Mouse (Mus musculus): Measurements from ENCODE around the gene Arid3a. TPM values are rescaled to one million over a fixed set of nuclear protein-coding genes. Genes with fewer than 3 reads are reported as not detected.
A peak's percentile ranks its signal among the peaks of the same experiment; 100 is the strongest.

Gene Arid3a
- polyA plus RNA-seq, 1 experiment from 2014 or later, result 7.0 TPM

DNA sequence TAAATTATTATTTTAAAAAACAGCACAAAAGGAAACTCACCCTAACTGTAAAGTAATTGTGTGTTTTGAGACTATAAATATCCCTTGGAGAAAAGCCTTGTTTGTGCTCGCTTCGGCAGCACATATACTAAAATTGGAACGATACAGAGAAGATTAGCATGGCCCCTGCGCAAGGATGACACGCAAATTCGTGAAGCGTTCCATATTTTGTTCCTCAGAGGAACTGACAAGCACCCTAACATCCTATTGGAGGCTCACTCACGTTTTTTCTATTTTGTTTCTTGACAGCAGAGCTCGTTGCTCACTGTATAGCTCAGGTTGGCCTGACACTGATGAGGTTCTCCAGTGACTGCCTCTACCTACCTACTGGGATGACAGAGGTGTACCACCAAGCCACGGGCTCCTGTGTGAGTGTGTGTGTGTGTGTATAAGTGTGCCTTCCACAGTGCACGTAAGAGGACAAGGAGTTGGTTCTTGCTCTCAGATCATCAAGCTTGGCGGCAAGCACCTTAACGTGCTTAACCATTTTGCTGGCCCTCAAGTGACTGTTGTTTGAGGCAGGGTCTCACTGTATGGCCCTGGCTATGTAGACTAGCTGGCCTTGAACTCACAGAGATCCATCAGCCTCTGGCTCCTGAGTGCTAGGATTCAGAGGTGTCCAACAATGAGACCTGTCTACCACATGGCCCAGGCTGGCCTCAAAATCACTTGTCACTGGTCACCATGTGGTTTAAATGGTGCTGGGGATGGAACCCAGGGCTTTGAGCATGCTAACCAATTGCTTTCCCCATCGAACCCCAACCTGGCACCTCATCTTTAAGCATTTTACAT is 17.5 kb upstream of the Arid3a start:
- Histone ChIP-seq H3K4me3 (replicated peaks) (peak overlapping the region; percentile 91), H3K27me3 (no peaks in the 10 kb centered on the region)
- peak; percentile 72 for ATAC-seq (ENCODE audit: insufficient number of reproducible peaks, low FRiP score, low TSS enrichment, low read depth)

DNA sequence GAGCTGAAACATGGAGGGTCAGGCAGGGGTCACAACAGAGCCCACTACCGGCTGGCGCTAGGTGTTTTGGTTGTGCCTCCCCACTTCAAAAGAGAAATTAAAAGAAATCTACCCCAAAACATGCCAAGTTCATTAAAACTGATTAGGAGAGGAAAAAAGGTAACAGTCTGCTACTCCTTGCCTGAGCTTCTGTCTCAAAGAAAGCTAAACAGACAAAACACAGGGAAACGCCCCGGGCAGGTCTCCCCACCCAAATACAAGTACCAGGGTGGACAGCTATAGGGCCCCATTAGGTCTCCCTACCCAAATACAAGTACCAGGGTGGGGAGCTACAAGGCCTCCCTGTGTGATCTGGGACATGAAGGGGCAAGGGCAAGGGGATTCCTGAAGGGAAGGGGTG is 16.3 kb upstream of the Arid3a start, which contains the start of gene Gm26602:
Gene Gm26602 (plus strand): TSS at position 301 of the 400 bp plus-strand sequence.
- no peak within 1 kb of the TSS for H3K4me2 ChIP-seq (replicated peaks)
- peaks cover 40% of the 10 kb centered on the region for H3K4me1 ChIP-seq
- H3K27ac ChIP-seq (replicated peaks), result peak within 1 kb of the TSS; percentile 99
- no peaks in the 10 kb centered on the region for H3K9me3 ChIP-seq (replicated peaks)
- no peak within 1 kb of the TSS for H3K9ac ChIP-seq
- 92% methylated on average over 4 of the region's 4 CpGs for WGBS
- no peak for ATAC-seq (ENCODE audit: insufficient number of reproducible peaks, low FRiP score, low TSS enrichment, low read depth)
- no peaks in the 10 kb centered on the region for H3K27me3 ChIP-seq
- H3K4me3 ChIP-seq (replicated peaks), result no peak within 1 kb of the TSS
- peaks cover 32% of the 10 kb centered on the region for H3K36me3 ChIP-seq

More for the DNA sequence above, 17.5 kb upstream of the Arid3a start:
- Histone ChIP-seq H3K36me3 (peaks cover 45% of the 10 kb centered on the region), H3K4me1 (peaks cover 27% of the 10 kb centered on the region), H3K4me2 (replicated peaks) (peak overlapping the region; percentile 46), H3K27ac (replicated peaks) (peak overlapping the region; percentile 99), H3K9me3 (replicated peaks) (no peaks in the 10 kb centered on the region), H3K9ac (no peak overlapping the region)
- WGBS, result 23% methylated on average over 14 of the region's 14 CpGs

DNA sequence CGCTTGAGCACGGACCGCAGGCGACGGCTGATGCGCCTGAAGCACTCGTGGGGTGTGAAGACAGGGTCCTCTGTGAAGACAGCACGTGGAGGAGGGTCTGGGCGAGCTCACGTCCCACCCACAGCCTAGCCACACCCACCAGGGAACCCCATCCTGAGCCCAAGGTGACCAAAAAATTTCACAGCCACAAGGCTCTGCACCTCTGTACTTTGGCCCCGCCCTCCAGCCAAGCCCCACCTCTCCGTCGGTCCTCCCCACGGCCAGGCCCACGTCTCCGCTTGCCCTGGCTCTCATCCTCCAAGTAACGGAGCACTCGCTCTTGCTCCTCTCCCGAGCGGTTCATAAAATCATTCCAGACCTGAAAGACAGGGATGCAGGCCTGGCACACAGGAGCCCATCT is 14.4 kb upstream of the Arid3a start:
- Histone ChIP-seq H3K4me1 (peaks cover 49% of the 10 kb centered on the region), H3K4me3 (replicated peaks) (no peak overlapping the region), H3K9ac (no peak overlapping the region), H3K27me3 (peaks cover under 1% of the 10 kb centered on the region; the same call in 1 of the 2 replicates), H3K27ac (replicated peaks) (no peak overlapping the region), H3K4me2 (replicated peaks) (no peak overlapping the region), H3K36me3 (peaks cover 18% of the 10 kb centered on the region), H3K9me3 (replicated peaks) (no peaks in the 10 kb centered on the region)
- WGBS, result 64% methylated on average over 20 of the region's 20 CpGs
- no peak for ATAC-seq (ENCODE audit: insufficient number of reproducible peaks, low FRiP score, low TSS enrichment, low read depth)

DNA sequence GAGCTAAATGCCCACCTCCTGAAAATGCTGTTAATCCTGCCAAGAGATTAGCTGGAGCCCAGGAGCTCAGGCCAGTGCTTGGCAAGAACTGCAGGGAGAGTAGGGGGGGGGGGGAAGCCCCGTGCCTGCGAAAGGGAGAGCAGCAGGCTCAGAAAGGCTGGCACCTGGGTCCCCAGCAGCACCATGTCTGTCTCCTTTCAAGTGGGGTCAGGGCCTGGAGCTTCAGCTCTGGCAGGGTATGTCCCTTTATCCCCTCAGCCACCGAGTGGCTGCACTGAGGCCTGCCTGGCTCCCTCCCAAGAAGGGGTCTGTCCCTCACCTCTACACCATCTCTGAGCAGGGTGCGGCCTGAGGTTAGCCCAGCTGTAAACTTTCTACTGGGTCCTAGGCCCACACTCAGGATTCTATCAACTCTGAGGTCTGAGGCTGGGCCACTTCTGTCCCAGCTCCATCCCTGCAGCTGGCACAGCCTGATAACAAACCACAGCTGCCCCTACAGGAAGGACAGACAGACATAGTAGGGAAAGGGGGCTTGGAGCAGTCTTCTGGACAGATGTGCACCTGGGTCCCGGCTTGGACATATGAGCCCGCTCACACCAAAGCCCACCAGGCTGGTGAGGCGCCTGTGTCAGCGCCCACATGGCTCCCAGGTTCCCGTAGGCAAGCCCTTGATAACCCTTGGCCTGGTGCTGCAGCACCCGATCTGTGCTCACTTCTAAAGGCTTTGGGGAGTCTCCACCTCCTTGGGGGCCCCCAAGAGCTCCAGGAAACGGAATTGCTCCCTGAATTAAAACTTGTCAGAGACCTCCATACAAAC is 12.5 kb upstream of the Arid3a start:
- H3K36me3 ChIP-seq, result peaks cover 18% of the 10 kb centered on the region
- H3K4me1 ChIP-seq, result peaks cover 58% of the 10 kb centered on the region
- no peak for ATAC-seq (ENCODE audit: insufficient number of reproducible peaks, low FRiP score, low TSS enrichment, low read depth)
- H3K9me3 ChIP-seq (replicated peaks), result no peaks in the 10 kb centered on the region
- WGBS, result 69% methylated on average over 11 of the region's 11 CpGs
- H3K27me3 ChIP-seq, result peaks cover 20% of the 10 kb centered on the region
- no peak overlapping the region for H3K4me2 ChIP-seq (replicated peaks)
- no peak overlapping the region for H3K27ac ChIP-seq (replicated peaks)
- H3K4me3 ChIP-seq (replicated peaks), result no peak overlapping the region
- peak overlapping the region; percentile 0; the same call in 1 of the 2 replicates for H3K9ac ChIP-seq

DNA sequence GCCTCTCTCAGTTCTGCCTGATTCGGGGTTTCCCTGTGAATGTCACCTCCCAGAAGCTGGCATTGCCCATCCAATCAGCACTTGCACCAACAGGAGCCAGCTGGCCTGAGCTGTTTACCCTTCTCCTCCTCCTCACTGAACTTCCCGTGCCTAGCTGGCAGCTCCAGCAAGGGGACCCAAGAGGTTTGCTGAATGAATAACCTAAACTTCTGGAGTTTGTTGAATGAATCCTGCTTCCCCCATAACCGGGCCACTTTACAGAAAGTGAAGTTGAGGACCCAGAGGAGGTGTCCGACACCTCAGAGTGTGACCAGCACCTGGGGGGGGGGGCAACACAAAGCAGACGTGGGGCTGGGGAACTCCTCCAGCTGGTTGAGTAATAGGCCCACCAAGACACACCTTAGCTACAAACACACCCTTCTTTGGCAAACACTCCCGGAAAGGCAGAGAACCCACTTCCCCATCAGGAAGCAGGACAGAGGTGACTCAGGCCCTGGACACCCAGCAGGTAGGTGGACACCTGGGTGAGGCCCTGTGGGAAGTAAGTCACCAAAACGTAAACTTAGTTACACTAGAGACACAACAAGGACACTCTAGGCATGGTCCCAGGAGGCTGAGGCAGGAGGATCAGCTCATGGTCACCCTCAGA is 11.8 kb upstream of the Arid3a start:
- peak overlapping the region; percentile 34; the same call in 1 of the 2 replicates for H3K27ac ChIP-seq (replicated peaks)
- peak overlapping the region; percentile 0; the same call in 1 of the 2 replicates for H3K9ac ChIP-seq
- 56% methylated on average over 7 of the region's 7 CpGs for WGBS
- H3K4me2 ChIP-seq (replicated peaks), result peak overlapping the region; percentile 91; the same call in 1 of the 2 replicates
- no peak overlapping the region for H3K4me3 ChIP-seq (replicated peaks)
- peaks cover 57% of the 10 kb centered on the region for H3K4me1 ChIP-seq
- H3K36me3 ChIP-seq, result peaks cover 18% of the 10 kb centered on the region
- ATAC-seq (ENCODE audit: insufficient number of reproducible peaks, low FRiP score, low TSS enrichment, low read depth), result no peak
- H3K9me3 ChIP-seq (replicated peaks), result no peaks in the 10 kb centered on the region
- peaks cover 27% of the 10 kb centered on the region for H3K27me3 ChIP-seq

DNA sequence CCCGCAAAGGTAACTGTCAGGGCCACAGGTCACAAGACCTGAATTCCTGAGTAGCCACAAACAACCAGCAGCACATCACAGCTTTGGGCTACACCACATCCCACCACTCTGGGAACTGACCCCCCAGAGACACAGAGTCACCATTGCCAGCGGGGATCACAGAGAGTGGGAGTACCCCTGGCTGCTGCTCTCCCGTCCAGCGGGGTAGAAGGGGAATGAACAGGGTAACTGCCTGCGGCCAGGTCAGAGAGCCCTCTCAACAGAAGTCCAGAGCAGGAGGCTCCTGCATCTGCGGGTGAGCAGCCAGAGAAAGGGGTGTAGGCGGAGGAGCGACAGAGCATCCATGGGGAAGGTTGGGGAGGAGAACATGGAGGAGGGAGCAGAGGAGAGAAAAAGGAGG is 10.8 kb upstream of the Arid3a start:
- no peak for ATAC-seq (ENCODE audit: insufficient number of reproducible peaks, low FRiP score, low TSS enrichment, low read depth)
- peak overlapping the region; percentile 87 for H3K4me3 ChIP-seq (replicated peaks)
- peak overlapping the region; percentile 91 for H3K4me2 ChIP-seq (replicated peaks)
- WGBS, result 11% methylated on average over 8 of the region's 8 CpGs
- H3K36me3 ChIP-seq, result peaks cover 12% of the 10 kb centered on the region
- H3K9ac ChIP-seq, result peak overlapping the region; percentile 99
- H3K27ac ChIP-seq (replicated peaks), result peak overlapping the region; percentile 82; the same call in 1 of the 2 replicates
- no peaks in the 10 kb centered on the region for H3K9me3 ChIP-seq (replicated peaks)
- peaks cover 37% of the 10 kb centered on the region for H3K27me3 ChIP-seq
- peaks cover 68% of the 10 kb centered on the region for H3K4me1 ChIP-seq

DNA sequence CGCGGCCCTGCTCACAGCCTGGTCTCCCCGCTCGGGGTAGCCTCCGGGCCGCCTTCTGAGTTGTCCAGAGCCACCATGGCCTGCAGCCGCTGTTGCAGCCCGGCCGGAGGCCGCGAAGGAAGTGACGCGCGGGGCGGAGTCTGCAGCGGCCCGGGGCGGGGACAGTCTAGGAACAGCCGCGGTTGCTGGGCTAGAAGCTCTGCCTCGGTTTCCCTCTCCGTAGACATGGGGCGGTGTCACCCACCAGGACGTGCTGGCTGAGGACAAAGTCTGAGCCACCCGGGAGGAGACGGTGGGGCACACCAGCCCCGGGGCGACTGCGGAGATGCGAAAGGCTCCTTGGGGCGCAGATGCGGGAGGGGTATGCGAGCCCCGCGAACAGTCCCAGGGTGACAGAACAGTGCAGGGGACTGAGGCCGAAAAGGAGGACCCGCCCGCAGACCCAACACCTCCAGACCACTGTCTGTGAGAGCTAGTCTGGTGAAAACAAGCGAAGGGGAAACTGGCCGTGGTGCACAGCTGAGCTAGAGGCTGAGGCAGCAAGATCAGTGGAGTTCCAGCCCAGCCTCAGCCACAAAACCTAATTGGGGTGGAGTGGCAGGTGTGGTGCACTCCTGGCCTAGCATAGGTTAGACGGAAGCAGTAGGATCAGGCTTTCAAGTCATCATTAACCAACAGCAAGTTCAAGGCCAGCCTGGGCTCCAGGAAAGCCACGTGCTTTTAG is 9.9 kb upstream of the Arid3a start, which contains the start of gene Kiss1r:
Gene Kiss1r (plus strand): TSS at position 164 of the 724 bp plus-strand sequence.
- Histone ChIP-seq H3K4me2 (replicated peaks) (peak within 1 kb of the TSS; percentile 91), H3K9ac (peak within 1 kb of the TSS; percentile 99), H3K4me3 (replicated peaks) (peak within 1 kb of the TSS; percentile 87), H3K4me1 (peaks cover 76% of the 10 kb centered on the region), H3K27ac (replicated peaks) (peak within 1 kb of the TSS; percentile 82), H3K27me3 (peaks cover 46% of the 10 kb centered on the region), H3K36me3 (peaks cover 4% of the 10 kb centered on the region), H3K9me3 (replicated peaks) (no peaks in the 10 kb centered on the region)
- ATAC-seq (ENCODE audit: insufficient number of reproducible peaks, low FRiP score, low TSS enrichment, low read depth), result peak; percentile 84
- 2% methylated on average over 42 of the region's 42 CpGs for WGBS

DNA sequence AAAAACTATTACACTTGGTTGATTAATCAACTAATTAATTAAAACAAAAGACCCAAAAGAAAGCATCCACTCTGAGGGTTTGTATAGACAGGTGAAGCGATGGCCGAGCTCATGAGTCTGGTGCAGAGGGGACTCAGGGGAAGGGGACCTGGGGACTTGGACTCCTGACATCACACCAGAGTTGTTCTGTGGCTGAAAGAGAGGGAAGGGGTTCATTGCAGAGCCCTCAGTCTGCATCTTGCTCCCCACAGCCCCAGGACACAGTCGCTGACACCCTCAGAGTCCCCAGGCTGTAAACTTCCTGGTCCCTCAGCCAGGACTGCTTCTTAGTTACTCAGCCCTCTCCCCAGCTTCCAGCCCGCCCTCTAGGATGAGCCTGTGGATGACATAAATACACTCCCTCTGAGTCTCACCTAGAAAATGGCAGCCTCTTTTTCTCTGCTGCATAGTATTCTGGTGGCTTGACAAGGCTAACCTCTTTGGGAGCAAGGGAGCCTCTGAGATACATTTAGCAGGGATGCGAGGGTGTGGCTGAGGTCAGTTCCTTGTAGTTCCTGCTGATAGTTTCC is 9.2 kb upstream of the Arid3a start:
- ATAC-seq (ENCODE audit: insufficient number of reproducible peaks, low FRiP score, low TSS enrichment, low read depth), result no peak
- Histone ChIP-seq H3K36me3 (no peaks in the 10 kb centered on the region), H3K9me3 (replicated peaks) (no peaks in the 10 kb centered on the region), H3K4me1 (peaks cover 71% of the 10 kb centered on the region), H3K4me3 (replicated peaks) (peak overlapping the region; percentile 87), H3K4me2 (replicated peaks) (peak overlapping the region; percentile 91), H3K9ac (0 out of 2 replicates have a peak overlapping the region, but pooled peaks have one; percentile 99), H3K27me3 (peaks cover 52% of the 10 kb centered on the region), H3K27ac (replicated peaks) (no peak overlapping the region)
- WGBS, result 61% methylated on average over 5 of the region's 5 CpGs

DNA sequence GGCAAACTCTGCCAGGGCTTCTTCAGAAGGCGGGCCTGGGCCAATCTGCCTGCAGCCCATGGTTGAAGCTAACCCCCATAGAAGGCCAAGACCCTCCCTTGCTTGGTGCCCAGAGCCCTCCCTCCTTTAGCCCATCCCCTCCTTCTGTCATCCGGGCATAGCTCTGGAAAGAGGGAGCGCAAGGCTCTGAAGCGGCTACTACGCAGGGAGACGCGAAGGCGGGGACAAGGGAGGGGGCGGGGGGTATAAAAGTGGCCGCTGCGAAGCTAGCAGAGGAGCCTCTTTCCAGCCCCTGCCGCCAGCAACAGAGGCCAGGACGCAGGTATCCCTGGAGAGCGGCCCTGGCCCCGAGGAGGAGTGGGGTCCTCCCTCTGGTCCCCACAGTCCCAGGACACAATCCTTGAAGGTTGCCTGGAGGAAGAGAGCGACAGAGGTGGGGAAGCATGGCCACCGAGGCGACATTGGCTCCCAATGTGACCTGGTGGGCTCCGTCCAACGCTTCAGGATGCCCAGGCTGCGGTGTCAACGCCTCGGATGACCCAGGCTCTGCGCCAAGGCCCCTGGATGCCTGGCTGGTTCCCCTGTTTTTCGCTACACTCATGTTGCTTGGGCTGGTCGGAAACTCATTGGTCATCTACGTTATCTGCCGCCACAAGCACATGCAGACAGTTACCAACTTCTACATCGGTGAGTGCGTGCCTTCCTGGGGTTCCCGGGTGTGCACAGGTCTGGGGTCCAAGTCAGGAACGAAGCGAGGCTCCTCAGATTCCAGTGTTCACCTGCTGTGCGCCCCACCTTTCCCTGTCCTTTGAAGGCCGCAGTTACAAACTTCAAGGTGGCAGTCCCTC is 8.4 kb upstream of the Arid3a start:
- no peak for ATAC-seq (ENCODE audit: insufficient number of reproducible peaks, low FRiP score, low TSS enrichment, low read depth)
- peak overlapping the region; percentile 18 for H3K4me3 ChIP-seq (replicated peaks)
- peaks cover 66% of the 10 kb centered on the region for H3K4me1 ChIP-seq
- H3K4me2 ChIP-seq (replicated peaks), result peak overlapping the region; percentile 16
- H3K9ac ChIP-seq, result no peak overlapping the region; the same call in 1 of the 2 replicates
- H3K27me3 ChIP-seq, result peaks cover 61% of the 10 kb centered on the region
- WGBS, result 7% methylated on average over 34 of the region's 35 CpGs
- no peaks in the 10 kb centered on the region for H3K9me3 ChIP-seq (replicated peaks)
- H3K36me3 ChIP-seq, result no peaks in the 10 kb centered on the region
- H3K27ac ChIP-seq (replicated peaks), result no peak overlapping the region

Measured in embryonic facial prominence, embryonic 15.5 days (tissue).